In genomic region chr2:4557466-4557865, GRCm38 (mm10) we compare ENCODE assay signal across 9 mouse cellular contexts.
DNase-seq lines count a peak whose midpoint lies in the region; ATAC-seq lines count a peak whose summit lies in the region.
"Had no signal": no experiment of that assay in that cellular context is flagged by ENCODE, and none has a peak within 500 bp of the region (broad histone marks: within the 10 kb centered on the region; RNA-seq: fewer than 3 reads in every experiment).

No protein-coding gene starts in this region.

- 0 out of 2 replicates have a peak overlapping the region, but pooled peaks have one; percentile 5 for H3K4me3 ChIP-seq in limb, embryonic 13.5 days

- H3K27me3 ChIP-seq in limb, embryonic 13.5 days = no peaks in the 10 kb centered on the region

- H3K9ac ChIP-seq in limb, embryonic 13.5 days = no peak overlapping the region

- no peaks in the 10 kb centered on the region for H3K9me3 ChIP-seq in limb, embryonic 13.5 days

- 0 out of 2 replicates have a peak, but pooled peaks have one; percentile 16 for ATAC-seq in limb, embryonic 13.5 days (ENCODE audit: low FRiP score, low read depth)

- peaks cover 77% of the 10 kb centered on the region for H3K4me1 ChIP-seq in limb, embryonic 13.5 days

- peak; percentile 52 to 71 for DNase-seq in cerebellum, postnatal 10 days
- no peak for DNase-seq in cerebellum, adult 9-11 months
- DNase-seq in retina, postnatal 1 day = peak; percentile 56
- DNase-seq in retina, embryonic 14.5 days (ENCODE audit: low spot score) = no peak
- DNase-seq in adipocyte (ENCODE audit: low spot score) = no peak
- no peak for DNase-seq in frontal cortex, postnatal 10 days (ENCODE audit: low spot score in 2 of 2)
- DNase-seq in thymus, postnatal 4 days = no peak
- DNase-seq: kidney, adult 9 months had no signal

- 17% methylated on average over 4 of the region's 4 CpGs for WGBS in limb, embryonic 13.5 days

- H3K27ac ChIP-seq in limb, embryonic 13.5 days = peak overlapping the region; percentile 95

- peaks cover 12% of the 10 kb centered on the region for H3K36me3 ChIP-seq in limb, embryonic 13.5 days

- H3K4me2 ChIP-seq in limb, embryonic 13.5 days (replicated peaks) = peak overlapping the region; percentile 25; the same call in 1 of the 2 replicates

Comparison
In these comparisons a context has a peak if more than half of its experiments do, and no peak if none do; other contexts are left out.
1. DNase-seq: peak in cerebellum, postnatal 10 days (2 of 2) and retina, postnatal 1 day (single experiment); none in cerebellum, adult 9-11 months (single experiment), retina, embryonic 14.5 days (single experiment), adipocyte (single experiment), frontal cortex, postnatal 10 days (0 of 2) and thymus, postnatal 4 days (single experiment).